Mouse (Mus musculus): Measurements from ENCODE around the gene Aknad1. TPM values are rescaled to one million over a fixed set of nuclear protein-coding genes. Genes with fewer than 3 reads are reported as not detected.

Aknad1 gene
- total and polyA plus RNA-seq, 3 experiments: not detected

- Histone ChIP-seq H3K27me3 (replicated peaks) (peaks cover 15% of the 10 kb centered on the region), H3K4me3 (replicated peaks in 1 of 3; ENCODE audit: low read depth in 2 of 3, low read length in 2 of 3, poor library complexity in 1 of 3) (peak within 1 kb of the TSS; percentile 61 to 75 (median 69)), H3K9me3 (replicated peaks; ENCODE audit: low read length) (peaks cover 6% of the 10 kb centered on the region), H3K79me2 (replicated peaks; ENCODE audit: control insufficient read depth, extremely low read depth, insufficient read depth, poor library complexity, severe bottlenecking) (no peaks in the 10 kb centered on the region), H3K4me1 (ENCODE audit: control insufficient read depth in 1 of 2, insufficient read depth in 2 of 2) (peaks cover 3 to 24% of the 10 kb centered on the region in 2 experiments; a peak in 3 of 4 replicates), H3K36me3 (replicated peaks in 1 of 2; ENCODE audit: control insufficient read depth in 1 of 2, insufficient read depth in 1 of 2, low read length in 1 of 2) (no peaks in the 10 kb centered on the region), H3K4me2 (ENCODE audit: insufficient read depth, low read depth, poor library complexity, severe bottlenecking) (peak within 1 kb of the TSS; percentile 94), H3K27ac (ENCODE audit: insufficient read depth, low read depth) (no peak within 1 kb of the TSS), H3K9ac (ENCODE audit: insufficient read depth, low read depth) (peak within 1 kb of the TSS; percentile 81)
- in situ Hi-C loops (cut with MboI; ENCODE audit: low pct_ligation_motif_present, low pct_unique_long_range_greater_than_20kb, low sequenced_read_pairs) (no loop called here), dilution Hi-C loops (cut with MboI; ENCODE audit: extremely low pct_ligation_motif_present, extremely low pct_unique_long_range_greater_than_20kb, low sequenced_read_pairs) (no loop called here)
- peak; percentile 92 for DNase-seq (ENCODE audit: extremely low read depth)
- TF ChIP-seq USF2 (conservative IDR thresholded peaks at IDR 0.05; ENCODE audit: low read depth, low read length) (peak; percentile 79), NRF1 (IDR thresholded peaks at IDR 0.05; ENCODE audit: low read depth, low read length) (peak; percentile 93), KAT2A (IDR thresholded peaks at IDR 0.05; ENCODE audit: insufficient replicate concordance, low read length) (no peak), ELF1 (IDR thresholded peaks at IDR 0.05; ENCODE audit: low read depth, low read length) (0 out of 2 replicates have a peak, but pooled peaks have one; percentile 12), MAZ (IDR thresholded peaks at IDR 0.05; ENCODE audit: low read depth, low read length) (no peak), MAX (IDR thresholded peaks at IDR 0.05; ENCODE audit: low read length) (peak; percentile 73; the same call in 1 of the 2 replicates), UBTF (IDR thresholded peaks at IDR 0.05; ENCODE audit: low read depth, low read length) (0 out of 2 replicates have a peak, but pooled peaks have one; percentile 69), EP300 (IDR thresholded peaks at IDR 0.05; ENCODE audit: low read length) (no peak), BHLHE40 (IDR thresholded peaks at IDR 0.05; ENCODE audit: low read depth, low read length) (peak; percentile 56), PAX5 (IDR thresholded peaks at IDR 0.05; ENCODE audit: low read length) (no peak), ZNF384 (IDR thresholded peaks at IDR 0.05; ENCODE audit: low read depth, low read length) (no peak), POLR2A (IDR thresholded peaks at IDR 0.05; ENCODE audit: low read depth, low read length) (peak; percentile 74), USF1 (IDR thresholded peaks at IDR 0.05; ENCODE audit: low read depth, low read length) (peak; percentile 93)
Measured at GRCm38 (mm10) chr3:108722036-108722872, 17.2 kb upstream of the Aknad1 start, which contains the start of gene Gpsm2. Gene Gpsm2 (minus strand): TSS chr3:108722309.

- no peak overlapping the region for H3K9ac ChIP-seq (ENCODE audit: insufficient read depth, low read depth)
- DNase-seq (ENCODE audit: extremely low read depth): no peak
- dilution Hi-C loops (cut with MboI; ENCODE audit: extremely low pct_ligation_motif_present, extremely low pct_unique_long_range_greater_than_20kb, low sequenced_read_pairs) (no loop called here), in situ Hi-C loops (cut with MboI; ENCODE audit: low pct_ligation_motif_present, low pct_unique_long_range_greater_than_20kb, low sequenced_read_pairs) (no loop called here)
- peaks cover 0 to 21% of the 10 kb centered on the region in 2 experiments; a peak in 2 of 4 replicates for H3K4me1 ChIP-seq (ENCODE audit: control insufficient read depth in 1 of 2, insufficient read depth in 2 of 2)
- H3K4me2 ChIP-seq (ENCODE audit: insufficient read depth, low read depth, poor library complexity, severe bottlenecking): no peak overlapping the region
- peaks cover 14% of the 10 kb centered on the region for H3K9me3 ChIP-seq (replicated peaks; ENCODE audit: low read length)
- H3K27me3 ChIP-seq (replicated peaks): peaks cover 11% of the 10 kb centered on the region
- TF ChIP-seq PAX5 (IDR thresholded peaks at IDR 0.05; ENCODE audit: low read length) (no peak), MEF2A (IDR thresholded peaks at IDR 0.05; ENCODE audit: borderline replicate concordance, low read depth, low read length) (no peak), UBTF (IDR thresholded peaks at IDR 0.05; ENCODE audit: low read depth, low read length) (no peak), USF1 (IDR thresholded peaks at IDR 0.05; ENCODE audit: low read depth, low read length) (no peak), ZNF384 (IDR thresholded peaks at IDR 0.05; ENCODE audit: low read depth, low read length) (no peak), JUND (conservative IDR thresholded peaks at IDR 0.05; ENCODE audit: low read depth, low read length) (no peak)
- no peaks in the 10 kb centered on the region for H3K36me3 ChIP-seq (replicated peaks in 1 of 2; ENCODE audit: control insufficient read depth in 1 of 2, insufficient read depth in 1 of 2, low read length in 1 of 2)
- H3K79me2 ChIP-seq (replicated peaks; ENCODE audit: control insufficient read depth, extremely low read depth, insufficient read depth, poor library complexity, severe bottlenecking): no peaks in the 10 kb centered on the region
- no peak overlapping the region for H3K4me3 ChIP-seq (replicated peaks in 1 of 3; ENCODE audit: low read depth in 2 of 3, low read length in 2 of 3, poor library complexity in 1 of 3)
- no peak overlapping the region for H3K27ac ChIP-seq (ENCODE audit: insufficient read depth, low read depth)
Measured at GRCm38 (mm10) chr3:108726413-108726812, 13.0 kb upstream of the Aknad1 start.
